Mouse (Mus musculus) heart, embryonic 12.5 days (tissue): ENCODE data around the gene Tbcb. TPM values are rescaled to one million over a fixed set of nuclear protein-coding genes. Genes with fewer than 3 reads are reported as not detected.
A peak's percentile ranks its signal among the peaks of the same experiment; 100 is the strongest.
"Not testable (repeated sequence)": the region's sequence is repeated elsewhere in the genome, so short reads cannot be mapped to it uniquely, and the experiment has no call there.

Experiments
- ATAC-seq: fragments of 200-750 bp; cut with Nextera tagmentation; 2 replicates; pipeline ENCODE4 v1.8.0; 2017; ENCODE audit warnings: moderate TSS enrichment, moderate library complexity; ENCODE audit not compliant: insufficient number of reproducible peaks, low FRiP score
- H3K27ac ChIP-seq: fragments of 300-500 bp; sonication (generic); 2 replicates; pipeline ENCODE4 v1.5.1; 2016; ENCODE audit warnings: mild to moderate bottlenecking, moderate library complexity; ENCODE audit not compliant: poor library complexity, severe bottlenecking
- H3K27me3 ChIP-seq: fragments of 300-500 bp; sonication (generic); replicated peaks from 2 replicates; pipeline ENCODE4 v1.6.1; 2016; ENCODE audit warnings: mild to moderate bottlenecking, moderate library complexity
- H3K36me3 ChIP-seq: fragments of 300-500 bp; sonication (generic); 2 replicates; pipeline ENCODE4 v1.6.1; 2016; ENCODE audit warnings: mild to moderate bottlenecking, moderate library complexity
- H3K4me1 ChIP-seq: fragments of 300-500 bp; sonication (generic); replicated peaks from 2 replicates; pipeline ENCODE4 v1.6.1; 2016; ENCODE audit warnings: mild to moderate bottlenecking
- H3K4me2 ChIP-seq: fragments of 300-500 bp; sonication (generic); 2 replicates; pipeline ENCODE4 v1.6.1; 2016; ENCODE audit warnings: mild to moderate bottlenecking, moderate library complexity
- H3K4me3 ChIP-seq: fragments of 300-500 bp; sonication (generic); 2 replicates; pipeline ENCODE4 v1.5.1; 2016; ENCODE audit warnings: mild to moderate bottlenecking
- H3K9ac ChIP-seq: fragments of 300-500 bp; sonication (generic); 2 replicates; pipeline ENCODE4 v1.6.1; 2016; ENCODE audit warnings: mild to moderate bottlenecking, moderate library complexity
- H3K9me3 ChIP-seq: fragments of 300-500 bp; sonication (generic); replicated peaks from 2 replicates; pipeline ENCODE4 v1.6.1; 2016; ENCODE audit warnings: mild to moderate bottlenecking, moderate library complexity
- WGBS: fragments of 180-500 bp; shearing (Covaris S2); methylation state at CpG from one replicate; pipeline ENCODE4 v1.1.7; 2016; 5-methylcytosine and 5-hydroxymethylcytosine counted together
- polyA plus RNA-seq: library from polyadenylated mRNA; unstranded; fragments of >200 nt; fragmentation: Nextera tagmentation; extraction: Ambion mirVana; gene quantifications from 2 replicates; pipeline ENCODE4 v1.2.1, GENCODE M21; 2016

Tbcb gene
- polyA plus RNA-seq, 1 experiment from 2014 or later, result 155 TPM

- Histone ChIP-seq H3K9me3 (no peaks in the 10 kb centered on the region), H3K36me3 (peaks cover 62% of the 10 kb centered on the region), H3K27me3 (no peaks in the 10 kb centered on the region), H3K4me1 (peaks cover 8% of the 10 kb centered on the region), H3K4me2 (no peak overlapping the region), H3K9ac (no peak overlapping the region), H3K4me3 (no peak overlapping the region), H3K27ac (no peak overlapping the region)
- no peak for ATAC-seq
- WGBS, result 80% methylated on average over 2 of the region's 2 CpGs
Measured at GRCm38 (mm10) chr7:30265041-30265440, 33.0 kb upstream of the Tbcb start.

GRCm38 (mm10) chr7:30251956-30252954 lies 20.2 kb upstream of the Tbcb start:
- no peaks in the 10 kb centered on the region for H3K9me3 ChIP-seq
- H3K27ac ChIP-seq, result no peak overlapping the region
- H3K4me2 ChIP-seq, result no peak overlapping the region
- peaks cover 57% of the 10 kb centered on the region for H3K36me3 ChIP-seq
- H3K4me1 ChIP-seq, result no peaks in the 10 kb centered on the region
- no peak overlapping the region for H3K9ac ChIP-seq
- WGBS, result 83% methylated on average over 12 of the region's 12 CpGs
- no peaks in the 10 kb centered on the region for H3K27me3 ChIP-seq
- H3K4me3 ChIP-seq, result no peak overlapping the region
- no peak for ATAC-seq

GRCm38 (mm10) chr7:30237374-30237773 lies 5.3 kb upstream of the Tbcb start:
- H3K27ac ChIP-seq, H3K27me3 ChIP-seq, ATAC-seq, H3K9ac ChIP-seq, H3K4me3 ChIP-seq, H3K9me3 ChIP-seq, H3K4me2 ChIP-seq: not testable (repeated sequence)
- Histone ChIP-seq H3K4me1 (peaks cover 11% of the 10 kb centered on the region; the same call in 1 of the 2 replicates), H3K36me3 (peaks cover 45% of the 10 kb centered on the region)
- WGBS, result 78% methylated on average over 3 of the region's 3 CpGs

GRCm38 (mm10) chr7:30235625-30236024 lies 3.6 kb upstream of the Tbcb start, which contains the start of gene Ovol3:
TSS of gene Ovol3 (minus strand) at chr7:30235725.
- Histone ChIP-seq H3K9me3 (no peaks in the 10 kb centered on the region), H3K9ac (no peak within 1 kb of the TSS), H3K27ac (no peak within 1 kb of the TSS), H3K27me3 (no peaks in the 10 kb centered on the region), H3K4me2 (no peak within 1 kb of the TSS), H3K36me3 (peaks cover 28% of the 10 kb centered on the region), H3K4me3 (no peak within 1 kb of the TSS), H3K4me1 (peaks cover 16% of the 10 kb centered on the region)
- ATAC-seq, result no peak
- WGBS, result 81% methylated on average over 4 of the region's 4 CpGs

GRCm38 (mm10) chr7:30235091-30235490 lies 3.0 kb upstream of the Tbcb start:
- 82% methylated on average over 8 of the region's 8 CpGs for WGBS
- no peak overlapping the region for H3K9ac ChIP-seq
- H3K27me3 ChIP-seq, result no peaks in the 10 kb centered on the region
- no peak overlapping the region for H3K4me3 ChIP-seq
- peaks cover 22% of the 10 kb centered on the region for H3K36me3 ChIP-seq
- no peak for ATAC-seq
- H3K9me3 ChIP-seq, result no peaks in the 10 kb centered on the region
- no peak overlapping the region for H3K4me2 ChIP-seq
- H3K27ac ChIP-seq, result no peak overlapping the region
- peaks cover 19% of the 10 kb centered on the region for H3K4me1 ChIP-seq

- peaks cover 19% of the 10 kb centered on the region for H3K4me1 ChIP-seq
- no peaks in the 10 kb centered on the region for H3K27me3 ChIP-seq
- H3K4me2 ChIP-seq, result no peak overlapping the region
- H3K4me3 ChIP-seq, result no peak overlapping the region
- WGBS, result 91% methylated on average over 15 of the region's 15 CpGs
- no peak for ATAC-seq
- H3K9me3 ChIP-seq, result no peaks in the 10 kb centered on the region
- H3K9ac ChIP-seq, result no peak overlapping the region
- no peak overlapping the region for H3K27ac ChIP-seq
- H3K36me3 ChIP-seq, result peaks cover 26% of the 10 kb centered on the region
Measured at GRCm38 (mm10) chr7:30234276-30234858, 2.3 kb upstream of the Tbcb start.

- Histone ChIP-seq H3K4me2 (peak overlapping the region; percentile 86), H3K36me3 (peaks cover 29% of the 10 kb centered on the region), H3K27ac (no peak overlapping the region), H3K27me3 (no peaks in the 10 kb centered on the region), H3K4me1 (peaks cover 19% of the 10 kb centered on the region), H3K9ac (peak overlapping the region; percentile 29; the same call in 1 of the 2 replicates), H3K9me3 (no peaks in the 10 kb centered on the region), H3K4me3 (peak overlapping the region; percentile 89)
- no peak for ATAC-seq
- WGBS, result 87% methylated on average over 20 of the region's 20 CpGs
Measured at GRCm38 (mm10) chr7:30233387-30233786, 1.3 kb upstream of the Tbcb start.

GRCm38 (mm10) chr7:30232631-30233148 lies 618 bp upstream of the Tbcb start:
- no peaks in the 10 kb centered on the region for H3K27me3 ChIP-seq
- H3K27ac ChIP-seq, result peak overlapping the region; percentile 91
- peaks cover 36% of the 10 kb centered on the region for H3K36me3 ChIP-seq
- H3K9ac ChIP-seq, result peak overlapping the region; percentile 89
- H3K4me1 ChIP-seq, result peaks cover 19% of the 10 kb centered on the region
- H3K9me3 ChIP-seq, result no peaks in the 10 kb centered on the region
- H3K4me3 ChIP-seq, result peak overlapping the region; percentile 89
- WGBS, result 4% methylated on average over 24 of the region's 24 CpGs
- no peak for ATAC-seq
- H3K4me2 ChIP-seq, result peak overlapping the region; percentile 86

- Histone ChIP-seq H3K36me3 (peaks cover 50% of the 10 kb centered on the region), H3K27ac (peak overlapping the region; percentile 57), H3K9ac (peak overlapping the region; percentile 79), H3K4me3 (peak overlapping the region; percentile 89), H3K9me3 (no peaks in the 10 kb centered on the region), H3K27me3 (no peaks in the 10 kb centered on the region), H3K4me2 (peak overlapping the region; percentile 86), H3K4me1 (peaks cover 19% of the 10 kb centered on the region)
- ATAC-seq, result peak; percentile 1; the same call in 1 of the 2 replicates
- under 1% methylated on average over 16 of the region's 16 CpGs for WGBS
Measured at GRCm38 (mm10) chr7:30231328-30231668, 774 bp downstream of the Tbcb start.

- Histone ChIP-seq H3K9me3 (no peaks in the 10 kb centered on the region), H3K36me3 (peaks cover 61% of the 10 kb centered on the region), H3K4me2 (no peak overlapping the region), H3K27ac (no peak overlapping the region), H3K9ac (no peak overlapping the region), H3K4me3 (no peak overlapping the region), H3K27me3 (no peaks in the 10 kb centered on the region), H3K4me1 (peaks cover 6% of the 10 kb centered on the region)
- 86% methylated on average over 12 of the region's 12 CpGs for WGBS
- no peak for ATAC-seq
Measured at GRCm38 (mm10) chr7:30224206-30224605, 7.9 kb downstream of the Tbcb start.

GRCm38 (mm10) chr7:30222205-30222604 lies 9.9 kb downstream of the Tbcb start:
- no peak for ATAC-seq
- no peak overlapping the region for H3K9ac ChIP-seq
- no peaks in the 10 kb centered on the region for H3K9me3 ChIP-seq
- peaks cover 9% of the 10 kb centered on the region for H3K4me1 ChIP-seq
- H3K27ac ChIP-seq, result no peak overlapping the region
- H3K4me2 ChIP-seq, result no peak overlapping the region
- H3K36me3 ChIP-seq, result peaks cover 47% of the 10 kb centered on the region
- no peaks in the 10 kb centered on the region for H3K27me3 ChIP-seq
- no peak overlapping the region for H3K4me3 ChIP-seq
- 93% methylated on average over 5 of the region's 5 CpGs for WGBS
